Mouse (Mus musculus) gastrocnemius, adult 2 months (tissue): ENCODE data around the gene Olfr1262. TPM values are rescaled to one million over a fixed set of nuclear protein-coding genes. Genes with fewer than 3 reads are reported as not detected.

ENCODE experiments used
- DNase-seq: peaks from one replicate; pipeline ENCODE4 v3.0.0; 2022
- H3K27ac ChIP-seq: fragments of 200-600 bp; 2 replicates; pipeline ENCODE4 v1.8.1; 2022; ENCODE audit warnings: mild to moderate bottlenecking
- H3K4me3 ChIP-seq: fragments of 200-600 bp; 2 replicates; pipeline ENCODE4 v1.8.1; 2022; ENCODE audit warnings: mild to moderate bottlenecking, moderate library complexity
- CTCF ChIP-seq: fragments of 200-600 bp; IDR thresholded peaks from 2 replicates; pipeline ENCODE4 v1.8.1; 2022; ENCODE audit warnings: antibody characterized with exemption, mild to moderate bottlenecking, moderate library complexity
- intact Hi-C: fragments of 180-260 bp; cut with DNase I; formaldehyde crosslinking; loops from one replicate; pipeline ENCODE4 v1.15.1; 2025
- long read RNA-seq, 2 experiments: library from polyadenylated mRNA; stranded (forward); transcript quantifications; one replicate each; pipeline ENCODE4 v2.0.0; 2021
- total RNA-seq, 2 experiments: library from RNA; stranded (reverse); gene quantifications; 2 replicates each; pipeline ENCODE4 v1.2.3; 2021

Gene Olfr1262
- total RNA-seq = not detected
- long read RNA-seq, experiment 1 = 0 reads
- long read RNA-seq, experiment 2 = 0 reads

- TF ChIP-seq CTCF = no peak
- intact Hi-C loops = no loop called here
- no peak within 1 kb of the TSS for H3K4me3 ChIP-seq
- H3K27ac ChIP-seq = no peak within 1 kb of the TSS
- no peak for DNase-seq
Observed at GRCm38 (mm10) chr2:89999845-90000244, at the start of gene Olfr1262. Gene Olfr1262 (plus strand): TSS chr2:90000145.

- intact Hi-C loops = no loop called here
- Histone ChIP-seq H3K4me3 (no peak within 1 kb of the TSS), H3K27ac (no peak within 1 kb of the TSS)
- no peak for DNase-seq
- no peak for TF ChIP-seq CTCF
Observed at GRCm38 (mm10) chr2:89974184-89974583, 25.8 kb upstream of the Olfr1262 start, which contains the start of gene Olfr1260. Gene Olfr1260 (plus strand): TSS chr2:89974340.

- H3K4me3 ChIP-seq = no peak overlapping the region
- intact Hi-C loops = no loop called here
Observed at GRCm38 (mm10) chr2:89977709-89978108, 22.2 kb upstream of the Olfr1262 start.

GRCm38 (mm10) chr2:89990921-89991320, 9.0 kb upstream of the Olfr1262 start, which contains the start of gene Olfr1261:
Gene Olfr1261 (plus strand): TSS chr2:89991221.
- no peak within 1 kb of the TSS for H3K27ac ChIP-seq
- no peak within 1 kb of the TSS for H3K4me3 ChIP-seq
- TF ChIP-seq CTCF = no peak
- DNase-seq = no peak
- intact Hi-C loops = no loop called here

More at GRCm38 (mm10) chr2:89977709-89978108, 22.2 kb upstream of the Olfr1262 start:
- H3K27ac ChIP-seq = no peak overlapping the region
- DNase-seq = no peak
- no peak for TF ChIP-seq CTCF

GRCm38 (mm10) chr2:90011831-90012230, 11.9 kb downstream of the Olfr1262 start, which contains the start of gene Olfr1263:
Gene Olfr1263 (plus strand): TSS chr2:90012131.
- intact Hi-C loops = no loop called here
- TF ChIP-seq CTCF = no peak
- Histone ChIP-seq H3K4me3 (no peak within 1 kb of the TSS), H3K27ac (no peak within 1 kb of the TSS)
- no peak for DNase-seq

GRCm38 (mm10) chr2:90025477-90025876, 25.5 kb downstream of the Olfr1262 start, which contains the start of gene Olfr1264:
Gene Olfr1264 (minus strand): TSS chr2:90025577.
- no peak within 1 kb of the TSS for H3K27ac ChIP-seq
- TF ChIP-seq CTCF = no peak
- H3K4me3 ChIP-seq = no peak within 1 kb of the TSS
- intact Hi-C loops = no loop called here
- no peak for DNase-seq

GRCm38 (mm10) chr2:90035037-90035436, 35.1 kb downstream of the Olfr1262 start, which contains the start of gene Olfr1265:
Gene Olfr1265 (plus strand): TSS chr2:90035337.
- Histone ChIP-seq H3K27ac (no peak within 1 kb of the TSS), H3K4me3 (no peak within 1 kb of the TSS)
- TF ChIP-seq CTCF = no peak
- intact Hi-C loops = no loop called here
- DNase-seq = no peak

Other genes starting within 250 kb of the Olfr1262 start
- not detected for gene Olfr1253, start 243.1 kb upstream of the Olfr1262 start, total RNA-seq
- gene Olfr1254, start 206.5 kb upstream of the Olfr1262 start, total RNA-seq = not detected
- not detected for gene Olfr1255, start 188.1 kb upstream of the Olfr1262 start, total RNA-seq
- gene Olfr1256, start 158.6 kb upstream of the Olfr1262 start, total RNA-seq = not detected
- not detected for gene Olfr48, start 151.9 kb upstream of the Olfr1262 start, total RNA-seq
- not detected for gene Olfr1257, start 121.7 kb upstream of the Olfr1262 start, total RNA-seq
- not detected for gene Olfr1258, start 72.8 kb upstream of the Olfr1262 start, total RNA-seq
- not detected for gene Olfr1259, start 51.5 kb upstream of the Olfr1262 start, total RNA-seq
- gene Olfr1260, start 25.8 kb upstream of the Olfr1262 start, total RNA-seq = not detected
- gene Olfr1261, start 8.9 kb upstream of the Olfr1262 start, total RNA-seq = not detected
- gene Olfr1263, start 12.0 kb downstream of the Olfr1262 start, total RNA-seq = not detected
- gene Olfr1264, start 25.4 kb downstream of the Olfr1262 start, total RNA-seq = not detected
- gene Olfr1265, start 35.2 kb downstream of the Olfr1262 start, total RNA-seq = not detected
- gene Olfr140, start 63.4 kb downstream of the Olfr1262 start, total RNA-seq = not detected
- gene Olfr1269, start 121.3 kb downstream of the Olfr1262 start, total RNA-seq = not detected
- gene Olfr32, start 142.2 kb downstream of the Olfr1262 start, total RNA-seq = not detected
- gene Olfr1270, start 152.9 kb downstream of the Olfr1262 start, total RNA-seq = not detected
- not detected for gene Olfr1506, start 224.3 kb downstream of the Olfr1262 start, total RNA-seq